Mouse (Mus musculus) lung, embryonic 16.5 days (tissue): ENCODE data around the gene Krt83. TPM values are rescaled to one million over a fixed set of nuclear protein-coding genes. Genes with fewer than 3 reads are reported as not detected.

Experiments
- polyA plus RNA-seq: library from polyadenylated mRNA; unstranded; fragments of >200 nt; fragmentation: Nextera tagmentation; extraction: Ambion mirVana; gene quantifications from 2 replicates; pipeline ENCODE4 v1.2.1, GENCODE M21; 2015

Gene Krt83
- polyA plus RNA-seq, 1 experiment from 2014 or later: not detected

Other genes starting within 250 kb of the Krt83 start
- gene Nr4a1, start 237.2 kb downstream of the Krt83 start, polyA plus RNA-seq: 10.8 and 11.5 TPM in 2 replicates
- 75.0 and 82.4 TPM in 2 replicates for gene Atg101, start 207.2 kb downstream of the Krt83 start, polyA plus RNA-seq
- 57.2 and 59.7 TPM in 2 replicates for gene 6030408B16Rik, start 198.3 kb downstream of the Krt83 start, polyA plus RNA-seq
- 2.5 and 2.6 TPM in 2 replicates for gene Krt80, start 121.3 kb downstream of the Krt83 start, polyA plus RNA-seq
- gene Krt7, start 80.5 kb downstream of the Krt83 start, polyA plus RNA-seq: 173 and 187 TPM in 2 replicates
- 0.26 and 0.31 TPM in 2 replicates for gene Krt87, start 52.7 kb downstream of the Krt83 start, polyA plus RNA-seq
- not detected in 2 replicates for gene Krt88, start 43.8 kb downstream of the Krt83 start, polyA plus RNA-seq
- gene Krt81, start 27.8 kb downstream of the Krt83 start, polyA plus RNA-seq: not detected in 2 replicates
- not detected in 2 replicates for gene Krt86, start 18.0 kb downstream of the Krt83 start, polyA plus RNA-seq
- gene Gm49425, start 25.7 kb upstream of the Krt83 start, polyA plus RNA-seq: not detected in 2 replicates
- gene Krt84, start 41.3 kb upstream of the Krt83 start, polyA plus RNA-seq: not detected in 2 replicates
- gene Krt82, start 59.2 kb upstream of the Krt83 start, polyA plus RNA-seq: not detected in 2 replicates
- gene Krt90, start 71.4 kb upstream of the Krt83 start, polyA plus RNA-seq: not detected in 2 replicates
- 0.28 and 0.29 TPM in 2 replicates for gene Krt75, start 82.4 kb upstream of the Krt83 start, polyA plus RNA-seq
- not detected in 2 replicates for gene Gm5414, start 136.7 kb upstream of the Krt83 start, polyA plus RNA-seq
- gene Gm5478, start 155.9 kb upstream of the Krt83 start, polyA plus RNA-seq: not detected in 2 replicates
- gene Krt6b, start 188.8 kb upstream of the Krt83 start, polyA plus RNA-seq: not detected in 2 replicates
- 0.67 and 1.3 TPM in 2 replicates for gene Krt6a, start 202.8 kb upstream of the Krt83 start, polyA plus RNA-seq
- 4.4 and 9.4 TPM in 2 replicates for gene Krt5, start 221.4 kb upstream of the Krt83 start, polyA plus RNA-seq